Mouse (Mus musculus) erythroblast, adult 5-6 weeks (primary cell): ENCODE measurements around the gene Stk39. TPM values are rescaled to one million over a fixed set of nuclear protein-coding genes. Genes with fewer than 3 reads are reported as not detected.

Source experiments
- ATAC-seq: replicated peaks from 2 replicates; pipeline ENCODE4 v1.8.0; 2016; ENCODE audit warnings: moderate number of reproducible peaks, mild to moderate bottlenecking, moderate TSS enrichment, inconsistent platforms; ENCODE audit not compliant: poor library complexity, low FRiP score, severe bottlenecking
- total RNA-seq, 2 experiments: library from RNA; stranded (forward) in 1 of 2; stranded (reverse) in 1 of 2; fragments of 150-400 nt in 1 of 2; fragments of 200-764, 138-1000 nt in 1 of 2; gene quantifications; 2 replicates each; pipeline versions ENCODE4 v1.2.3 to v1.2.4; 2015 to 2017; ENCODE audit warnings: low replicate concordance in 2 of 2

Stk39 gene
- total RNA-seq, 2 experiments from 2014 or later: 1.0 TPM; not detected in 1

DNA sequence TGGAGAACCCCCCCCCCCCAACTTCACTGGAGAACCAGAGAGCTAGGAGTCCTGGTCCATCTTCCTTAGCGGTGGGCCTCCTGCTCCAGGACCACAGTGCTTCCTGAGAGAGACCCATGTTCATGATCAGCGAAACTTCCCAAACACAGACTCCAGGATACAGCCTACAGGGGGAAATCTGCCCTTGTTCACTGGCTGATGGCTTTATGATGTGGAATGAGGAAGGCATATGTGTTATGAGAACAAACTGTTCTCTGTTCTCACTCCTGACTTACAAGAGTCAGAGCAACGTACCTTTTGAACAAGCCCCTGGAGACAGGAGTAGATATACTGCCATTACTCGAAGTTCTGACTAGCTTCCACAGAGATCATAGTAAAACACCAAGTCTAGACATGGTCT lies 42.6 kb downstream of the Stk39 start:
- ATAC-seq: no peak

DNA sequence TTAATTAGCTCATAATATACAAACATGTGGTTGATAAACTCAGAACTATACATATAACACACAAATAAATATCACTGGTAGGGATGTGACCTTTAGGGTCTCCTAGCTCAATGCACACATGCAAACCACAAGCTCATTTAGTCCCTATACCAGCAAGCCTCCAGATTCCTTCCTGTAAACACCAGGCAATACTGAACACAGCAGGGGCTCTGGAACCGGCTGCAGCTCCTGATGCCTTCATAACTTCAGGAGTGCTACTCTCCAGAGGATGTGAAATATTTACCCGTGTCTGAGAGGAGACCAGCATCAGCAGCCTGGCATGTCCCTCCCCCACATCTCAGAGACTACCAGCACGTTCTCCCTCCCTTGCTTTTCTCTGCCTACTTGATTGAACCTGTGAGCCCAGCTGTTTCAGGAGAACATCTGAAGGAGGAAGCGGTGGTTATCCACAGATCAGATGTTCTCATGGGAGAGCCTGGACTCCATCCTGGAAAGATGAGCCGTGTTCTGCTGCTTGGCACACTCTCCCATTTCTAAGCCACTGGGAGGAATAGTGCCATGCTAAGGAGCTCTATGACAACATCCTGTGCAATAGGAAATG lies 45.0 kb downstream of the Stk39 start:
- ATAC-seq: no peak

DNA sequence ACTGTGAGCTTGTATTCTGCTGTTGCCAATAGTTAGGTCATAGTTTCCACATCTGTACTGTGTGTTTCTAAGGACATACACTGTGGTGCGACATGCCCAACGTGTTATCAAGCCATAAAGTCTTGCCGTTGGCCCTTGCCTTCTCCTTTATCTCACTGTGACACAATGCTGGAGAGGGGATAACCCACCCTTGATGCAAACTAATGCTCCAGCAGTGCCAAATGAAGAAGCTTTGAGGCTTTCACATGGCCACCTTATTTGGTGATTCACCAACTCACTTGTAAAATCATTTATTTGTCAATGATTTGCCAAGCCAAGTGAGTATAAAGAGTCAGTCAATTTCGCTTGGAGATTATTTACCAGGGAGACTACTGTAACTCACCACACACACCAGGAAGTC lies 46.0 kb downstream of the Stk39 start:
- peak; percentile 72 for ATAC-seq

DNA sequence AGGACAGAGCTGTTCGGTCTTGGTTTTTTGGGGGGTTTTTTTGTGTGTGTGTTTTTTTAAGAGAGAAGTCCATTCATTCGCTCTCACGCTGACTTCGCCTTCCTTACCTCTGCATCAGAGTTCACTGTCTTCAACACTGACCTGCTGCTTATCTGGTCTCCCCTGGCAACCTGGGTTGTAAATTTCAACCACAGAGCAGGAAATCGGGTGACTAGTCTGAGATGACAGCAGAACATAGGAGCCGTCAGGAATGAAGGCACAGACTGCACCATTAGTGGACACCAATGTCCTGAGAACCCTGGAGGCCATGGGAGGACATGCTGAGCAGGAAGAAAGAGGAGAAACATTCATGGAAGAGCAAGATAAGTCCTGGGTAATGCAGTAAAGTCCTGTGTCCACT lies 51.1 kb downstream of the Stk39 start:
- ATAC-seq: no peak

DNA sequence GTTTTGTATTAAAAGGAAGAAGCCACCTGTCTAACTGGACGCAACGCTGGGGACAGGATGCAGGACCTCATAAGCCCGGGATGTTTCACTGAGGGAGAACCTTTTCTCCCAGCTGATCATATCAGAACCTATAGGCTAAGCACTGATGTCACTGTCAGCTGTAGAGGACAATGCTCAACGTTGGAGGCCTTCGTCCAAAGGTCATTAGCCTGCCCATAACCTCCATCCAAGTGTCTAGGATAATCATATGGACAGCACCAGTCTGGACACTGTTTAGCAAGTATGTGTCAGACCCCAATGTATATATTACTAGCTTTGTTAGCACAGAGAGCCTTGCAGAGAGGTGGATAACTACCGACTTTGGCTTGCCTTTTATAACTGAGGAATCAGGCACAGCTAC lies 51.8 kb downstream of the Stk39 start:
- ATAC-seq: no peak

DNA sequence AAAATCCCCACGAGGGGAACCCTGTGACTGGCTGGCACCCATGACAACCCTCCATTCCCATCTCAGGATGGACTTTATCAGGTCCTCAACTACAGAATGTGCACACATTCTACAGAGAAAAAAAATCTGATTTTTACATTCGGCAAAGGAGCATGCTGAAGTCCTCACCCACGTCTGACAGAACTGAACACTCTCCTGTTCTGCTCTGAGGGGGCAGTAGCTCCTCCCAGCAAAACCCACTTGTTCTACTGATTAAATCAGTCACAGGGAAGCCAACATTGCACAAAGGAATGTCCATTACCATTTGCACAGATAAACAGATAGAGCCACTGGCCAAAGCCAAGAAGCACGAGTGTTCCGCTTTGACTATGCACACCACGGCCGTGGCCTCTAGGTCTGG lies 52.3 kb downstream of the Stk39 start:
- ATAC-seq: no peak

DNA sequence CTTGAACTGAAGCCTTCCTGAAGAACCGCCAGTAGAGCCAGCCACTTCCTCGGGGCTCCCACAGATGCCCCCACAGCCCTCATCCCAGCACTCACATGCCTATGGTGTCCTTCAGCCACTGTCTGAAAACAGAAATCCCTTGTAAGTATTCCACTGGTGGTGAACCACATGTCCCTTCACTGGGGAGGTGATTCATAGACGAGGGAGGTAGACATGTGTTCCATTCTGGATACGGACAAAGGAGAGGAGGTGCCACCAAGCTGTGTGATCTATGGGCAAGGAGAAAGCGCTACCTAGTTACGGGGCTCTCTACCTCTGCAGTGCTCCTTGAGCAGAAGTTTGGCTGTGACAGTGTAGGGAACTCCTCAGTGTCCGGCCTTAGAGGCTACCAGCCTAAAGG lies 52.9 kb downstream of the Stk39 start:
- ATAC-seq: no peak

DNA sequence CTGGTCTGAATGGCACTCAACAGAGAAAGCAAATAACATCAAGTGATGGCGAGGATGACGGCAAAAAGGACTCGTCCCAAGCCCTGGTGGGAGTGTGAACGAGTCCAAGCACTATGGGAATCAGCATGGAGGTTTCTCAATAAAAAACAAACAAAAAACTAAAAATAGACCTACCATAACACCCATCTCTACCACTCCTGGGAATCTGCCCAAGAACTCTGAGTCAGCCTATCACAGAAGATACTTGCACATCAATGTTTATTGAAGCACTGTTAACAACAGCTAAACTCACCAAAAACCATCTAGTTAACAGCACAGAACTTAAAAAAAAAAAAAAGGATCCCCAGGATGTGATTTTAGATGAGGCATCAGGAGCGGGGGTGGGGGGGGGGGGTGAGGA lies 55.0 kb downstream of the Stk39 start:
- no peak for ATAC-seq

DNA sequence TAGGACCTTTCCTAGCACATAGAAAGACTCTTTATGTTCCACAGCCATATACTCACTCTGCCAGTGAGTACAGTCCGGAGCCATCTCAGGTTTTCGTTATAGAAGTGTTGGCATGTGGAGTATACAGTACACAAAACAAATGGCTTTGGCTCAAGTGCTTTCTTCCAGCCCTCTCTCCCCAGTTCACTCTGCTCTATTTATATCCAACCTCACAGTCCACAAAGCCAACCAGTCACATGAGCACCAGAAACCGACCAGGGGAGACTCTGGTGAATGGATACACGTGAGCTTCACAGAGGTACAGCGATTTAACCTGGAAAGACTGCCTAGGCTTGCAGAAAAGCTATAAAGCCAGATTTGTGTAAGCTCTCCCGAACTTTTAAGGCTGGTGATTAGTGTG lies 56.4 kb downstream of the Stk39 start:
- no peak for ATAC-seq

DNA sequence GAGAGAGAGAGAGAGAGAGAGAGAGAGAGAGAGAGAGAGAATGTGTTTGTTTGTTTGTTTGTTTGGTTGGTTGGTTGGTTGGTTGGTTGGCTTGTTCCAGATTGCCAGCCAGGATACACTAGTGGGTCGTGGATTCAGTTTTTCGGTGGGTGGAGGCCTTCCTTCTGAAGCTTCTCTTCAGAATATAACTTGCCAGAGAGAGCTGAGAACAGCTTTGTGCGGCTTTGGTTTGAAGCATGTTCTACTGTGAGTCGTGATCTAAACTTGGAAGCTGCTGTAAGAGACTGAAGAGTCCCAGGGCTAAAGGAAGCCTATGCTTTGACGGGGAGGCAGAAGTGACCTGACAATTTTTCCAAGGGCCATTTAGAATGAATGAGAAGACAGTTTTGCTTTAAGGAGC lies 59.9 kb downstream of the Stk39 start:
- ATAC-seq: no peak

DNA sequence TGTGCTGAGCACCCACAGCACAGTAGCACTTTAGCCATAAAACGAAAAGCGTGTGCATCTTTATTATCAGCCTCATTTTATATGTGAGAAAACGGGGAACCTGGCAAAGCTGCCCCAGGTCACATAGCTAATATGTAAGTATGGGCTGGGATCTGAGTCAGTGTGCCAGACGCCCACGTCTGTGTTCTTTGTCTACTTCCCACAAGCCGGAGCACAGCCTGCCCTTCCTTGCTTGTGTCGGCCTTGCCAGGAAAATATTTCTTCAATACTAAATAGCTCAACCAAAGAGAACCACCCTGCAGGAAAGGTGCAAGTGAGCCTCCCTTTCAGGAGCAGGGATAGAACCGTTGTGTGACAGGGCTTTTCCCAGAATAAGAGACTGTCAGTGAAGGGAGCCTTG lies 60.9 kb downstream of the Stk39 start:
- no peak for ATAC-seq

DNA sequence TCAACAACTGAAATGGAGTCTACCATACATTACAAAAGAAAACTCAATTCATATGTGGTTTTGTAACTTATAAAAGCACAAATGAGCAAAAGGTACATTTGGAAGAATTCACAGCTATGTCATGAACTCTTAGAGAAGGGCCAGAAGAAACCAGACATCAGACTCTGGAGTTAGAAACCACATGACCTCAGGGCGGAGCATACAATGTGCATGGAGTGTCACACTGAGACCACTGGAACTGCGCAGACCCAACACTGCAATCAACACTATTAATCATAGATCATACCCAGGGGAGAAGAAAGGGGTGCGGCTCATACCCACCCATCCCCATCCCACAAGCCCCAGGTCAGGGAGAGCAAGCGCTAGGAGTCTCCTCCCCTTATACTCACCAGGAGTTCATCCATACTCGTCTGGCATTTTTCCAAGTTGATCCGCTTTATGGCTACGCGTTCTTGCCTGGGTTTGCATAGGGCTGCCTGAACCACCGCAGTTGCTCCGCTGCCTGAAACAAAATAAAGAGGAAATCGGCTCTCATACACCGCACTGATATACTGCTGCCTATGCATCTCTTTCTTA lies 62.3 kb downstream of the Stk39 start:
- no peak for ATAC-seq

DNA sequence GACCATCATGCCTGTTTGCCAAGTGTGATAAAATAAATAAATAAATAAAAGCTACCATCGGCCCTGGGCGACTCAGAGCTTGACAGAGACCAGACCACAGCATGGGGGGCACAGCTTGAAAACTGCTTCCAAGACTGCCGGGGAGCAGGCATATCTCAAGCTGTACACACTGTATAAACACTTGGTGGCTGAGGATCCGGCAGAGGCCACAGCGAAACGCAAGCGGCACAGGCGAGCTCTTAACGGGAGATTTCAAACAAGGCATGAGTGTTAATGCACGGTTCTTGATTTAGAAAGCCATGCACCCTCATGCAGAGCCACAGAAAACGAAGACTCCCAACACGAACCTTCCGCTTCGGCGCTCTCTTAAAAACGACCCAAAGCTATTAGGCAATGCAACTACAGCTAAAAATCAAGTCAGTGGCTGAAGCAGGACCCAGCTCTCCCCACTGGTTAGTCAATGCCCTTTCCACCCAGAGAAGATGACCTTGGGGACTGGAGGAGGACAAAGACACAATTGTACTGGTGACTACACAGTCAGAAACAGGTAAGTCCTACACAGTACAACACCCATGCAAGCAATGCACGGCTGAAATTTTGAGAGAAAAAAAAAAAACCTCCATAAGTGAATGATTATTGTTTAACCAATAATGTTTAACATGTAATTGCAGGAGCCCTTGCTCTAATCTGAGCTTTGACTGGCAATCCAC lies 63.6 kb downstream of the Stk39 start:
- ATAC-seq: no peak

DNA sequence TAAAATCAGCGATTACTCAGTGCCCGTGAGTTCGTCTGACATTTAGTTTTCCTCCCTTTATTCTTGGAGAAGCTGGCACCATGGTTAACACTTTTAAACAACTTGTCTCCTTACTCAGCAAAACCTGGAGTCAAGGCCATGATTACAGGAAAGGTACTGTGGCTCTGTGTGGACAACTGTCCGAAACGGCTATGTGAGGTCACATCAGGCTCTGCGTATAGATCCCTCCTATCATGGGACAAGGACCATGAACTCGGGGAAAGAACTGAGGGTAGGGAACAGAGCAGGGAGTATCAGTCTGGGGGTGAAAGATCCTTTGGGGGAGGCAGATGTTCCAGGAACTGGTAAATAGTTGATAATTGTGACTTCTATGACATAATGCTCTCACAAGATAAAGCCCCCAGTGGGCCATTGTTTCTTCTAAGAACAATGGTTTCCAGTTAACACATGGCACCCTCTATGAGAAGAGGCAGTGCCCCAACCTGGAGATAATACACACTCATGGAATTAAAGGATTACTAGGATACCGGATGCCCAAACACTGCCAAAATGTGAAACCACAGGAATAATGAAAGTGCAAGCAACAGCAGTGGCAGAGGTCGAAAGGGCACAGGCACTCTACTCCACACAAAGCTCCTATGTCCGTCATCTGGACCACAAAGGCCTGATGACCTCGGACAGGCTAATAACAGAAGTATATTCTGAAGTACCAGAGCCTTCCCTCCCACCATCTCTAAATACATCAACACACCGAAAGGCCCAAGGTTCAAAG lies 64.7 kb downstream of the Stk39 start:
- ATAC-seq: no peak

DNA sequence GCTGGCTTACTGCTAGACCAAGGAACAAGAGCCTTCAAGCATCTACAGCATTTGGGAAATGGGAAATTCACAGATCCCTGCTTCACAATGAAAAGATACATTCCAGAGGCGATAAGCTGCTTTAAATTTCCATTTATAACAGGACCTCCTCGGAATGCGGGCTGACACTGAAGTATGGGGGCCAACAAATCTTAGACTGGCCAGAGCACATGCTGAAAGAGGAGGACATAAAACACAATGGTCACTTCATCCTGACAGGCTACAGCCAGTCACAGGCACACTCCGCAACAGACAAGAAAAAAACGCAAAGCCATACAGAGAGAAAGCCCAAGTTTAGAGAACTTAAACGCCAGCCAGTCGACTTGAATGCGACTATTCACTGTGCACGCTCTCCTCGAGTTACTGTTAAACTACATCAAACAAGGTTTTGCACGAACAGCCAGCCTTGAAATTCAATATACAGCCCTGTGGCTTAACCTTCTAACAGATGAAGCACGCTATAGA lies 65.4 kb downstream of the Stk39 start:
- ATAC-seq: no peak

DNA sequence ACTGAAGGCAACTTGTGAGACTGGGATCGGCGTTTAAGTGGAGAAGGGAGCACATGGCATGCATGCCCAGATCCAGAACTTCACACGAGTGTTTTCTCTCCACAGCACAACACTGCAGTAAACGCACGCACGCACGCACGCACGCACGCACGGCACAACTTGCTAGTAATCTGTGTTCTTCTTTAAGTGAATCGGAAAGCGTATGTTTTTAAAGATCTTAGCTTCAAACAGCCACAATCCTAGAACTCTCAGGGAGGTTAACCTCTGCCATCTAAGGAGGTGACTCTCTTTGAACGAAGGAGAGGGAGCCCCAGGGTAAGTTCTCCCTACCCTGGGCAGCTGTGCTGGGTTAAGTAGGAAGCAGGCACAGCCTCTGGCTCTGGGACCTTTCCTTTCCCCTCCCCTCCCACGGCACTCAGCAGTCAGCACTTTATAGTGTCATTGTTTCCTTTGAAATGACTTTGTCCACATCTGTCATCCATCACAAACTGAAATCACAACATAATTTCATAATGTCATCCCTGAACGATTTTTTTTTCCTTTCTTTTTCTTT lies 66.8 kb downstream of the Stk39 start:
- no peak for ATAC-seq

DNA sequence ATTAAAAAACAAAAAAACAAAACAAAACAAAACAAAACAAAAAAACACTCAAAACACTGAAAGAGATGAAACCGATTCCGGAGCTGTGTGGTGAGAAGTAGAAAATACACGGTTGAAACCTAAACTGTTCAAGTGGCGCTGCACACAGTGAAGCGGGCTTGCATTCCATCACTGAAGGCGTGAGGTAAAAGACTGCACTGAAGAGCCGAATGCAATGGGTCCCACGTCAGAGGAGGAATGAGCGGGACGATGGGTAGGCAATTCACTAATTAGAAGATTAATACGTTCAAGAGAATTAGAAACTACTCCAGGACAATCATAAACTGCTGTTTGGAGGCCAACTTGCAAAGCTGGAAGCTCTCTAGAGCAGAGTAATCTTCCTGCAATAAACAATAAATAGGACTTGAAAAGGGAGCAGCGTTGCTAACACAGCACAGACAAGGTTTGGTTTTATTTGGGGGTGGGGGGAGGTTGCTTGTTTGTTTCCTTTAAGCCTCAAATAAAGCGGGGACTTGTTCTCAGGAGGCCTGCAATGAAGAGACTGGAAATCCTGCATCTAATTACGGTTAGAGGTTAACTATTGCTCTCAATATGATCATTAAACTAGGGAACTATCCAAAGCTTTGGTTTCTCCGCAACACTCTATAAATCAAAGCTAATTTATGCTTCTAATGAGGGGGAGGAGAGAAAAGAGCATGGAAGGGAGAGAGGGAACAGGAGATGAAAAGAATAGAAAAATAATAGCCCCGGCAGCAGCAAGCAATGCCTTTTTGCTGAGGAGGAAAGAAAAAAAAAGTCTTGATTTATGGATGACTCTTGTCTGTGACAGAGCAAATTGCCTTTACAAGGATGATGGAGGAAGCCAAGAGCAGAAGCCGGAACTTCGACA lies 67.5 kb downstream of the Stk39 start:
- ATAC-seq: no peak

DNA sequence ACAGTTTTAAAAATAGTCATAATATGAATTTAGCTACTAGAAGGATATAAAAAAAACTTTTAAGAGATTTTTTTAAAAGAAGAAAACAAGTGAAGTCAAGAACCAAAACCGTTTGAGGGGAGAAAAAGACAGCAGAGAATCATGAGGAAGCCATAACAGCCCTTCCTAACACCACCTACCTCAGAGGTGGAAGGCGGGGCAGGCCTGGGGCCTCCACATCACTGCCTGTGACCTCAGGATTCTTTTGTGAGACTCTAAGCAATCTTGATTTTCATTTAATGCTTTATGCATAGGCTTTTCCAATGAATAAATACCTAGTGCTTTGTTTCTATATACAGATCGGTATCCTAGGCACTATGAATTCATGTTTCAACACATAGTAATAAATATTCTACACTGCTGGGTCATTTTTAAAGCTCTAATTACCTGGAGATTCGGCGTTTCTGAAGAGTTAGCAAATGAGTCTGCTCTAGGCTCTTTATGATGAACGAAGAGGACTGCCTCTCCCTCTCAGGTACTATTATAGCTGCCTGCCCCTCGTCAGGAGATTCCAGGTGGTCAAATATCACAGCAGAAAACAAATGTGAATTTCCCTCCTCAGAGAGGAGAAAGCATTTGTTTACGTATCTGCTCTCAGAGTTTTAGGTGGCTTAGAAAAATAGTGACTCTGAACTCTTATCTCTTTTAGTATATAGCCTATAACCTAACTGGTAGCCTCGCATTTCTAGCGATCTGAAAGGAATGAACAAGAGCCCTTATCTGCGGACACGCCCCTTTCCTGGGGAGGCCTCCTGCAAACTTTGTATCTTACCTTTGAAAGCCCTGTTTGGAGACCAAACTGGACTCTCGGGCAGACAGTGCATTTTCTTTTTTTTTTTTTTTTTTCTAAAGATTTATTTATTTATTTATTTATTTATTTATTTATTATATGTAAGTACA lies 78.2 kb downstream of the Stk39 start:
- no peak for ATAC-seq
